Mouse (Mus musculus): ENCODE measurements around the gene Abca8a.

The Abca8a gene

GRCm38 (mm10) chr11:110095858-110096257, at the start of gene Abca8a:
Gene Abca8a, minus strand, starts transcription at chr11:110095978.
- peak in 1 of 2 experiments; percentile 8 for DNase-seq

GRCm38 (mm10) chr11:110145421-110145820, 49.6 kb upstream of the Abca8a start:
- peak; percentile 32 to 35 for DNase-seq

- DNase-seq: no peak
These were observed 35.0 kb upstream of the Abca8a start for GRCm38 (mm10) chr11:110130760-110131159.

- DNase-seq: no peak
These were observed 15.4 kb upstream of the Abca8a start for GRCm38 (mm10) chr11:110111137-110111536.

GRCm38 (mm10) chr11:110101437-110101836, 5.7 kb upstream of the Abca8a start:
- DNase-seq: no peak

GRCm38 (mm10) chr11:110098901-110099300, 3.1 kb upstream of the Abca8a start:
- DNase-seq: peak in 1 of 2 experiments; percentile 32

GRCm38 (mm10) chr11:110097465-110097864, 1.7 kb upstream of the Abca8a start:
- DNase-seq: no peak

GRCm38 (mm10) chr11:110094846-110095380, 865 bp downstream of the Abca8a start:
- DNase-seq: no peak

- DNase-seq: no peak
These were observed 1.5 kb downstream of the Abca8a start for GRCm38 (mm10) chr11:110094236-110094635.

GRCm38 (mm10) chr11:110091328-110091727, 4.5 kb downstream of the Abca8a start:
- DNase-seq: no peak

GRCm38 (mm10) chr11:110072158-110072557, 23.6 kb downstream of the Abca8a start:
- DNase-seq: no peak

GRCm38 (mm10) chr11:110061032-110061431, 34.7 kb downstream of the Abca8a start:
- DNase-seq: no peak

GRCm38 (mm10) chr11:110060127-110060526, 35.7 kb downstream of the Abca8a start:
- peak; percentile 10 to 55 for DNase-seq

GRCm38 (mm10) chr11:110053681-110054080, 42.1 kb downstream of the Abca8a start:
- no peak for DNase-seq

GRCm38 (mm10) chr11:110037795-110038194, 58.0 kb downstream of the Abca8a start:
- no peak for DNase-seq

GRCm38 (mm10) chr11:110028913-110029695, 66.7 kb downstream of the Abca8a start:
- peak; percentile 11 to 49 for DNase-seq

- no peak for DNase-seq
These were observed 84.8 kb downstream of the Abca8a start for GRCm38 (mm10) chr11:110010836-110011546.

- peak; percentile 79 to 86 for DNase-seq
These were observed 100.2 kb downstream of the Abca8a start, which contains the start of gene Abca8b for GRCm38 (mm10) chr11:109995624-109996023. Gene Abca8b, minus strand, starts transcription at chr11:109995845.

- no peak for DNase-seq
These were observed 100.8 kb downstream of the Abca8a start for GRCm38 (mm10) chr11:109995013-109995412.

- no peak for DNase-seq
These were observed 101.8 kb downstream of the Abca8a start for GRCm38 (mm10) chr11:109994014-109994413.

- no peak for DNase-seq
These were observed 104.5 kb downstream of the Abca8a start for GRCm38 (mm10) chr11:109991270-109991669.

- no peak for DNase-seq
These were observed 105.5 kb downstream of the Abca8a start for GRCm38 (mm10) chr11:109990256-109990655.

- DNase-seq: no peak
These were observed 107.6 kb downstream of the Abca8a start for GRCm38 (mm10) chr11:109988164-109988563.

Data from kidney, postnatal 25 days (tissue).